Mouse (Mus musculus) layer of hippocampus, adult 2 months (tissue): ENCODE results near the gene Rin1. TPM values are rescaled to one million over a fixed set of nuclear protein-coding genes. Genes with fewer than 3 reads are reported as not detected.
A peak's percentile ranks its signal among the peaks of the same experiment; 100 is the strongest.
"Not testable (repeated sequence)": the region's sequence is repeated elsewhere in the genome, so short reads cannot be mapped to it uniquely, and the experiment has no call there.

Experiments used
- DNase-seq, 2 experiments: peaks; one replicate each; pipeline ENCODE4 v3.0.0; 2022; ENCODE audit warnings: low spot score in 2 of 2
- H3K27ac ChIP-seq: fragments of 200-600 bp; 2 replicates; pipeline ENCODE4 v1.8.1; 2022
- H3K4me3 ChIP-seq: fragments of 200-600 bp; 2 replicates; pipeline ENCODE4 v1.8.1; 2022; ENCODE audit warnings: mild to moderate bottlenecking
- CTCF ChIP-seq: fragments of 200-600 bp; conservative IDR thresholded peaks from 2 replicates; pipeline ENCODE4 v1.8.1; 2022; ENCODE audit warnings: antibody characterized with exemption, mild to moderate bottlenecking, moderate library complexity
- total RNA-seq, 2 experiments: library from RNA; stranded (reverse); gene quantifications; 2 replicates each; pipeline ENCODE4 v1.2.3; 2021

The Rin1 gene
- total RNA-seq, 2 experiments from 2014 or later = 117 to 119 TPM

DNA sequence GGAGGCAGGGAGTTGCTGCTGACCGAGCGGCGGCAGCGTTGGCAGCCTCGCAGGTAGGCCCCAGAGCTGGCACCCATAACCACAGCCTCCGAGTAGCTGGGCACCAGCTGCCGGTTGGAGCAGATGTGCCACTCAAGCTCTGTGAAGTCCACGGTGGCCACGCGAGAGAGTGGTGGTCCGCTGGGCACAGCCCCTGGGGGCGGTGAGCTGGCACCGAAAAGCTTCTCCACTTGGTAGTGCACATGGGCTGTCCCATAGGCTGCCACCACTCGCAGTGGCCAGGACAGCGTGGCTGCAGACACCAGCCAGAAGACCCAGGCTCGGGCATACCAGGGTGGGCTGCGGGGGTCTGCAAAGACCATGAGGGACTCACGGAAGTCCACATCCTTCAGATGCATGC lies 31.7 kb downstream of the Rin1 start:
- H3K27ac ChIP-seq = peak overlapping the region; percentile 62; the same call in 1 of the 2 replicates
- DNase-seq = no peak
- H3K4me3 ChIP-seq = peak overlapping the region; percentile 13; the same call in 1 of the 2 replicates
- no peak for TF ChIP-seq CTCF

DNA sequence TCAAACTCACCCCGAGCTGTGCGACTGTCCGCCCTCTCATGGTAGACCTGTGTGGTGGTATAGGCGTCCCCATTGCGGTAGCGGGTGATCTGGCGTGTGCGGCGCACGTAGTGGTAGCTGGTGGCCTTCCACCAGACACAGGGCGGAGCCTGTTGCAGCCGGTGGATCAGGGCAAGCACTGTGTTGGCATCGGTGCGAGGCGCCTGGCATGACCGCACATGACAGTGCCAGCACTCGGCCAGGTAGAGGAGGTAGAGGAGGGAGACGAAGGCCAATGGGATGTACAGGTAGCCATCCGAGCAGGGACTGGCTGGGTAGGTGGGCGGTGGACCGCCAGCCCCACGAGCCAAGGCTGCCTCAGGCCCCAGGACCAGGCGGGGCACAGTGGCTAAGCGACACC lies 32.3 kb downstream of the Rin1 start:
- H3K4me3 ChIP-seq = peak overlapping the region; percentile 18; the same call in 1 of the 2 replicates
- DNase-seq = no peak
- peak overlapping the region; percentile 62; the same call in 1 of the 2 replicates for H3K27ac ChIP-seq
- no peak for TF ChIP-seq CTCF

DNA sequence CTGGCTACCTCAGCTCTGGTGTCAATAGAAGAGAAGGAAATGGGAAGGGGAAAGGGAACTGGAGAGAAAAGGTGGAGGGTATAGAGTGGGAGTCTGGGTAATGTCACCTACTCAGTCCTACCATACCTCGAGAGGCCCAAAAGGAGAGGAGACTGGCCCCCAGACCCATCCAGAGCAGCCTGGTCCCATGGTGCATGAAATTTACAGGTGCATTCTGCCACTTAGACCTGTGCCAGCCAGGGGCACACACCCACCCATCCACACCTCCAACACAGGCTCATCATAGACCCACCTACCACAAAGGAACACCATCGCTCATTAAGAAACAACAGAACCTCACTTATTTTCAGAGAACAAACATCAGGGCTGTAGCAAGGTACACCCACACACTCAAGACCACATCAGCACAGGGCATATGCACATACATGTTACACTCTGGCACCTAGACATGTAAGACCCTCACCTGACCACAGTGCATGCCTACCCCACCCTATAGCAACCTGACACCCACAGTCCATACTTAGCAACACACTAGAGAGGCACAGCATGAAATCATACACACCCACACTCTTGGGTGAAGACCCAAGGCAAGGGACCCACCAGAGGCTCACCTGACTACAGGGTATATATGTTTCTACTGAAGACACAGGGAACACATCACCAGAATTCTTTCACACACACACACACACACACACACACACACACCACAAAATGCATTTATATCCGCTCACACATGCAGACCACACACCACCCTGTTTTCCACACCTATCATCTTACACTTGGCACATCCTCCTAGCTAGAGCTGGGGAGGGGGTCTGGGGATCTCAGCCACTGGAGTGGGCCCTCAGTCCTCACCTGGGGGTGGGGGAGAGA lies 33.9 kb downstream of the Rin1 start:
- Histone ChIP-seq H3K27ac (peak overlapping the region; percentile 99), H3K4me3 (peak overlapping the region; percentile 89)
- TF ChIP-seq CTCF = no peak
- DNase-seq = no peak

DNA sequence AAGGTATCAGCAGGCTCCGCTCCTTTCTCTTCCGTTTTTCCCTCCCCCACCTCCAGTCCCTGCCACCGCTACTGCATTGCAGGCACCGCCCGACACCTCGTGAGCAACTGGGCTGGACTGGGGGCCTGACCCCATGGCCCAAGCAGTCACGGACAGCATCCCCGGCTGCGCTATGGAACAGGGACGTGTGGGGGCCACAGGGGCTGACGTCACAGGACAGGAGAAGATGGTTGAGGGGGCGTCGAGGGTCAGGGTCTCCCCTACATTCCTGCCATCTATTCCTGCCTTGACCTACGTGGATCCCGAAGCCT lies 34.5 kb downstream of the Rin1 start:
- TF ChIP-seq CTCF = no peak
- DNase-seq = no peak
- peak overlapping the region; percentile 99 for H3K27ac ChIP-seq
- peak overlapping the region; percentile 89 for H3K4me3 ChIP-seq

DNA sequence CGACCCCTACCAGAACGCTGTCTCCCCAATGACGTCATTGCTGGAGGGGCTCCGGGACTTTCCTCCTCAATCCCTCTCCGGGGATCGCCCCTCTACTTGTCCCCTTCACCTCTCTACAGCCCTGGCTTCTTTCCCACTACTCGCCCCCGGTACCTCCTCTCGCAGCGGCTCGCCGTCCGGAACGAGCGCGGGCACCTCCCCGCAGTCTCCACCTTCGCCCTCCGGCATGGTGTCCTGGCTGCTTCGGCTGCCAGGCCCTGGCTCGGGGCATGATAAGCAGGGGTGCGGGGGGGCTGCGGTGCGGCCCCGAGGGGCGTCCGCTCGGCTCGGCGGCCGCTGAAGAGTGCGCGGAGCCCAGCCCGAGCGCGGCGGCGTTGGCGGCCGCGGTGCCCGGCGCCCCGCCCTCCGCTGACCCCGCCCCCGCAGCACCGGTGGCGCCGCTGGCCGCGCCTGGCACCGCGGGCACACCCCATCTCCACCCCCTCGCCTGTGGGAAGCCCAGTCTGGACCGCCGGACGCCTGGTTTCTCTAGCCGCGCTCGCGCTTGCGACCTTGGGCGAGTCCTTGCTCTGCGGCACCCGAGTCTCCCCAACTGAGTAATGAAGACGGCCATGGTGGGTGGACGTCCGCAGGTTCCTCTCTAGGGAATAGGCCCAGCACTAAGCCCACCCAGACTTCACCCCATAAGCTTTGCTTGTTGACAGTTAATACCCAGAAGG lies 35.0 kb downstream of the Rin1 start, which contains the start of gene Tmem151a:
Tmem151a (minus strand) TSS at position 387 of the 719 bp plus-strand sequence.
- no peak for DNase-seq
- Histone ChIP-seq H3K27ac (peak within 1 kb of the TSS; percentile 99), H3K4me3 (peak within 1 kb of the TSS; percentile 89)
- no peak for TF ChIP-seq CTCF

DNA sequence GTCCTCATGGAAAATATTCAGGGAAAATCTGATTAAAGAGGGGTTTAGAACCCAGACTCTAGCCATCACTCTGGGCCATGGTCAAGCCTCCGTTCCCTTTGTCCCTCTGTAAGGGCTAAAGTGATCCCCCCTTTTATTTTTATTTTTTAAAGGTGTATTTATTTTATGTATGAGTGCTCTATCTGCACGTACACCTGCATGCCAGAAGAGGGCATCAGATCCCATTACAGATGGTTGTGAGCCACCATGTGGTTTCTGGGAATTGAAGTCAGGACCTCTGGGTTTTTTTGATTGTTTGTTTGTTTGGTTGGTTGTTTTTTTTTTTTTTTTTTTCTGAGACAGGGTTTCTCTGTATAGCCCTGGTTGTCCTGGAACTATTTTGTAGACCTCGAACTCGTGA lies 36.3 kb downstream of the Rin1 start:
- not testable (repeated sequence) for H3K4me3 ChIP-seq, DNase-seq
- peak overlapping the region; percentile 99 for H3K27ac ChIP-seq
- peak; percentile 74 for TF ChIP-seq CTCF

DNA sequence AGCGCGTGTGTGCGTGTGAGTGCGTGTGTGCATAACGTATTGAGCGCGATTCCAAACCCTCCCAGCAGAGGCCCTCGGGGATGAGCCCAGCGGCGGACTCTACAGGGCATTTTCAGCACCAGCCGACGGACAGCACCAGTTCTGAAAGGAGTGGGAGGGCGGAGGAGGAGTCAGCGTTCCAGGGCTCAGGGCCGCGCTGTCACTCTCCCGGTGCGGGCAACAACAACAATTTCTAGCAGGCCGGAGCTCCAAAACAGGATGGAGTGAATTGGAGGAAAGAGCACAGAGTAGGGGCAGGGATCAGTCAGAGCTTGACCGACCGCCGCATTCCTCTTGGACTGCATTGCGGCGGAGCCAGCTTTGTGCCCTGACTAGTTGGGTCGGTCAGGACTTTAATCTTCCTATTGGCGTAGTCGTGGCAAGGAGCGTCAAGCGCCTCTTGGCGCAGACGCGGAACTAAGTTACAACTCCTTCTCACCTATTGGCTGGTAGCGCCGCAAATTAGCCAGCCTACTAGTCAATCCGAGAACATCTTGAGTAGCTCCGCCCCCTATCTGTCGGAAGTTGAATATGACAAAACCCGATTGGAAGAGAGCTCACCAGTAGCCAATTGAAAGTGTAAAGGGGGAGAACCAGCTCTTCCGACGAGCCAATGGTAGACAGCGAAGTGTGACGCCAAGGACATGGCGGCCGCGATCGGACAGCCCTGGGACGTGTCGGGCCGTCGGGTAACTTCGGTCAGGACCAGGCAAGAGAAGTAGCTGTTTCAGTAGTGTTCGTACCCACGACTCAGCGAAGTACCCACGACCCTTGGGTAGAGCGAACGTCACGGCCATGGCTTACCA lies 37.8 kb downstream of the Rin1 start, which contains the start of gene Yif1a:
Yif1a (plus strand) TSS at position 655 of the 845 bp plus-strand sequence.
- TF ChIP-seq CTCF = peak; percentile 65
- peak within 1 kb of the TSS; percentile 91 for H3K27ac ChIP-seq
- H3K4me3 ChIP-seq = peak within 1 kb of the TSS; percentile 93
- DNase-seq = peak; percentile 90 to 98

DNA sequence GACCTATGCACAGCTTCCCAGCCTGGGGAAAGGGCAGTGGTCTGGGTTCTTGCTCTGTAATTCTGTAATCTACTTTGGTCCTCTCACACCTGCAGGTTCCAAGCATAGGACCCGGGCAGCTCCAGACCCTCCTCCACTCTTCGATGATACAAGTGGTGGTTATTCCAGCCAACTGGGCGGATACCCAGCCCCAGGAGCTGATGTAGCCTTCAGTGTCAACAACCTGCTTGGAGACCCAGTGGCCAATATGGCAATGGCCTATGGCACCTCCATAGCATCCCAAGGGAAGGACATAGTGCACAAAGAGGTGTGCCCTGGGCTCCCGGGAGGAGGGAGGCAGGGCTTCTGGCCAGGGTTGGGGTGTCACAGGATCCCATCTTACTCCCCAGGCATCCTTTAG lies 39.0 kb downstream of the Rin1 start:
- Histone ChIP-seq H3K27ac (no peak overlapping the region), H3K4me3 (no peak overlapping the region; the same call in 1 of the 2 replicates)
- no peak for DNase-seq
- TF ChIP-seq CTCF = no peak

DNA sequence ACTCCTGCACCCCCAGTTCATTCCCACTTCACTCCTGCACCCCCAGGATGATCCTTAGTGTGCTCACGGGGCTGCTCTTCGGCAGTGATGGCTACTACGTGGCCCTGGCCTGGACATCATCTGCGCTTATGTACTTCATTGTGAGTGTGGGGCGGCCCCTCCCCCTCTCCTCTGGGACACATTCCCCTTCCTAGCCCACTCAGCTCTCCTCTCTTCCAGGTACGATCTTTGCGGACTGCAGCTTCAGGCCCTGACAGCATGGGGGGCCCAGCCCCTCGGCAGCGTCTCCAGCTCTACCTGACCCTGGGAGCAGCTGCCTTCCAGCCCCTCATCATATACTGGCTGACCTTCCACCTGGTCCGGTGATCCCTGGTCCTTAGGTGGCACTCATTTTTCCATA lies 41.8 kb downstream of the Rin1 start:
- DNase-seq = no peak
- H3K4me3 ChIP-seq = no peak overlapping the region
- peak overlapping the region; percentile 97; the same call in 1 of the 2 replicates for H3K27ac ChIP-seq
- no peak for TF ChIP-seq CTCF

DNA sequence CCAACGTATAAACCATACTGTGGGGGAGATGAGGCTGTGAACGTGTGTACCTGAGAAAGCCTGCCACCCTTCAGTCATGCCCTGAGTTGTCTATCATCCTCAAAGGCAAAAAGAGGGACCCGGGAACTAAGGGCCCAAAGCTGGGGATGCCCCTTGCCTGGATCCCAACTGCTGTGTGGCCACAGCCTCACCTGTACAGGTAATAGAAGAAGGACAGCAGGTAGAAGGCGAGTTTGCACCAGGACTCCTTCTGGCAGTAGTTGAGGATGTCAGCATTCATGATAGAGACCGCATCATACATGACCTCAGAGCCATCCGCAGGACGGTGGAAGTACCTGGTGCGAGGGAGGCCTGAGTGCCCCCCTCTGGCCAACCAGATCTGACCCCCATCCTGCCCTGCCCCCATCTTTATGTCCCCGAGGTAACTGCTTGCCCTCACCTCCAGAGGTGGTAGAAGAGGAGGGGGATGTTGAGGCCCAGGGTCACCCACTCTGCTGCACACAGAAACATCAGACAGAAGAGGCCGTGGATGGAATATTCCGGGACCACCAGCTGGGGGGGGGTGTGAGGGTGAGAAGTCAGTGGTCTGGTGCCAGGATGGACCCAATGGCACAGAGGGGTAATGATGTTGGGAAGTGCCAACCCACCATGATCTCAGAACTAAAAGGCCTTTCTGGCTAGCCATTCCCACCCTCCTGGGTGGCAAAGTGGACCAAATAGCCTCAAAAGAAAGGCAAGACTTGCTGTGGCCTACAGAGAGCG lies 43.4 kb downstream of the Rin1 start:
- no peak for DNase-seq

DNA sequence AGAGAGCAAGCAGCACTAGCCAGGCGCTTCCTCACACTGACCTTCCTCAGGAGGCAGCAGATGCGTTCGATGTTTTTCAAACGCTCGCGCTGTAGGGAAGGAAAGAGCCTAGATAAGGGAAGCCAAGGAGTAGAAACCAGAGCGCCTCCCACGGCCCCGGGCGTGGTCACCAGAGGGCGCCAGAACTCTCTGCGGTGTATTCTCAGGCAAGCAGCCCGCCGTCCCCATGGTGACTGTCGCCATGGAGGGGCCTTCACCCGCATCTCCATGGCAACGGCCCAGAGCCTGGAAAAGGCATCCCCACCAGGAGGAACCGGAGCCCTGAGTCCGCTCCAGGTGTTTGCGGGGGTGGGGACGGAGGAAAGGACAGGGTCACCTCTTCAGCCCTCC lies 44.0 kb downstream of the Rin1 start:
- Histone ChIP-seq H3K27ac (peak overlapping the region; percentile 97), H3K4me3 (peak overlapping the region; percentile 71)
- DNase-seq = peak; percentile 98 to 100
- peak; percentile 96 for TF ChIP-seq CTCF

More for the DNA sequence above, 43.4 kb downstream of the Rin1 start:
- H3K27ac ChIP-seq = peak overlapping the region; percentile 97
- H3K4me3 ChIP-seq = peak overlapping the region; percentile 71
- no peak for TF ChIP-seq CTCF
